Mouse (Mus musculus): ENCODE data around the gene Ccdc187. TPM values are rescaled to one million over a fixed set of nuclear protein-coding genes. Genes with fewer than 3 reads are reported as not detected.

The Ccdc187 gene
- polyA plus RNA-seq, 1 experiment from 2014 or later = 0.37 TPM

DNA sequence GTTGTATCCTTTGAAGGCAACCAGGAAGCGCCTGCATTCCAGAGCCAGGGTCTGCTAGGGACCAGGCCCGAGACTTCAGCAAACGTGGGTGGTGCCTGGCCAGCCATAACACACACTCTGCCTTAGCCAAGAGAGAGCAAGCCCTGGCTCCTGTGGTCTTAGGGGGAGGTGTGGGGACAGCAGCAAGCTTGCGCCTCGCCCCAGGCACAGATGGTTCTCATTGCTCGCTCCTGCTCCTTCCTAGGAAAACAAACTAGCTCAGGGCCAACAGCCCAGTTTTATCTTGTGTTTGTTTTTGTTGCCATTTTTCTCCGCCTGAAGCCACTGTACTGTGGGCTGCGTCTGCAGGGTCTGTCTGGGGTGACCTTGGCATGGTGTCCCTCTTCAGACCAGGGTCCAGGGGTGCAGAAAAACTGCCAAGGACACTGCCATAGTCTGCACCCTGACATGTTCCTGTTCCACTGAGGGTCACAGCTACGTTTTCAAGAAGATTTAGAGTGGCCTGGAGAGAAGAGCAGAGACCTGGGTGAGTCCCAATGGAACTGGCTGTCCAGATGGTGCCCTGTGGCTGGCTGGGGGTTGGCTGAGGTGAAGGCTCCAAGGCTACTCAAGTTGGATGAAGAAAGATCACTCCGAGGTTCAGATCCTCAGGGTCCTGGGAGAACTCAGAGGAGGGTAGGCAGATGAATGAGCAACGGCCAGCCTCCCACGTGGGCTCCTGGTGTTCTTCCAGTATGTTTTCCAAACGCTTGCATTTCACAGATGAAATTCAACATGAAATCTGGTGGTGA lies 20.1 kb upstream of the Ccdc187 start:
- Histone ChIP-seq H3K4me2 (replicated peaks) (peak overlapping the region; percentile 94), H3K27ac (peak overlapping the region; percentile 94), H3K9ac (0 out of 2 replicates have a peak overlapping the region, but pooled peaks have one; percentile 94), H3K4me1 (peaks cover 50% of the 10 kb centered on the region), H3K4me3 (peak overlapping the region; percentile 82), H3K27me3 (no peaks in the 10 kb centered on the region), H3K36me3 (no peaks in the 10 kb centered on the region), H3K9me3 (replicated peaks) (no peaks in the 10 kb centered on the region)
- 53% methylated on average over 13 of the region's 13 CpGs for WGBS
- no peak for ATAC-seq (ENCODE audit: low FRiP score)

DNA sequence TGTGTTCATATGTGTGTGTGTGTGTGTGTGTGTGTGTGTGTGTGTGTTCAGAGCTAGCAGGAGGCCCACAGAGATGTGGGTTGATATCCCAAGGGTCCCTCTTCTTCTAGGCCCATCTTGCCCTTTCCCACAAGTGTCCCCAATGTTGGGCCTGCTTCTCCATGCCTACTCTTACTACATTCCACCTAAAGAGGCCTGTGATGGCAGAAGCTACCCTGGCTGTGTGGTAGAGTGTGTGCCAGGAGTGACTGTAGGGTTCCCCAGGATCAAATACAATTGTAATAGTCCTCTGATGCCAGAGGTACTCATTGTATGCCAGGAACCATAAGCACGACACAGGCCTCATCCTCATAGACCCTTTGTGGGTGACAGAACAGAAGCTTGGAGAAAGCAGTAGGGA lies 19.0 kb upstream of the Ccdc187 start:
- Histone ChIP-seq H3K9ac (no peak overlapping the region), H3K4me2 (replicated peaks) (no peak overlapping the region), H3K4me1 (peaks cover 46% of the 10 kb centered on the region), H3K27ac (peak overlapping the region; percentile 49; the same call in 1 of the 2 replicates), H3K9me3 (replicated peaks) (no peaks in the 10 kb centered on the region), H3K27me3 (no peaks in the 10 kb centered on the region), H3K4me3 (no peak overlapping the region), H3K36me3 (no peaks in the 10 kb centered on the region)
- no peak for ATAC-seq (ENCODE audit: low FRiP score)
- 96% methylated on average over 1 of the region's 1 CpGs for WGBS

DNA sequence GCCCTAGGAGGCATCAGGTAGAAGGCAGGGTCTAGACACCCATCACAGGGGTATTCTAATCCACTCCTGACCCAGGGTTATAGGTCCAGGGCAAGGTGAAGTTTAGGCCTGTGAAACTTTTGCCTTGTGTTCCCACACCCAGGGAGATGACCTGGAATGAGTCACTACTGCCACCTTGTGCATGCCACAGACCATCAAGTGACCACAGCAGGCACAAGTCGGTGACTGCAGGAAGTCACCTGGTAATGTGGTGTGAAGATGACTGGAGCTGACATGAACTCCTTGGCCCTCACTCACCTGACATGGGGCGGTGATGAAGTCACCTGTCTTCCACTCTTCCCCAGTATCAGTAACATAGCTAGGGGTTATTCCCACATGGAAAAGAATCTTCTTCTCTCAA lies 18.5 kb upstream of the Ccdc187 start:
- H3K27ac ChIP-seq = no peak overlapping the region
- H3K4me2 ChIP-seq (replicated peaks) = no peak overlapping the region
- H3K36me3 ChIP-seq = no peaks in the 10 kb centered on the region
- H3K4me1 ChIP-seq = peaks cover 40% of the 10 kb centered on the region
- 67% methylated on average over 2 of the region's 2 CpGs for WGBS
- no peak overlapping the region for H3K9ac ChIP-seq
- H3K9me3 ChIP-seq (replicated peaks) = no peaks in the 10 kb centered on the region
- H3K27me3 ChIP-seq = no peaks in the 10 kb centered on the region
- ATAC-seq (ENCODE audit: low FRiP score) = no peak
- H3K4me3 ChIP-seq = no peak overlapping the region

DNA sequence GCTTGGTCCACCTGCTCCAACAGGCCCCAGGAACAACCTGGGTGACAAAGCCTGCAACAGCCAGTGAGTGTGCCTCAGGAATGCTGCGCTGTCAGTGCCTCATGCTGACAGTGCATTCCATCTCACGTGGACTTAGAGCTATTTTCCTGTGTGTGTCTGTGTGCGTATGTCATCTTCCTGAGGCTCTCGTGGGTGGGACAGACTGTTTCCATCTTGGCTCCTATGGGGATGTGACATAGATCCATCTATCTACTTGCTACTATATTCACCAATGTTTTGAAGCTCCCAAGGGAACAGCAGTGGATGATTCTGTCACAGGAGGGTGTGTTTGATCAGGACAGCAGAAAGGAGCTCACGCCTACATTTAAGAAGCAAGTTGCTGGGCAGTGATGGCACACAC lies 17.6 kb upstream of the Ccdc187 start:
- no peak for ATAC-seq (ENCODE audit: low FRiP score)
- Histone ChIP-seq H3K27me3 (no peaks in the 10 kb centered on the region), H3K4me3 (no peak overlapping the region), H3K9me3 (replicated peaks) (no peaks in the 10 kb centered on the region), H3K9ac (no peak overlapping the region), H3K27ac (no peak overlapping the region), H3K4me1 (peaks cover 31% of the 10 kb centered on the region), H3K4me2 (replicated peaks) (no peak overlapping the region), H3K36me3 (no peaks in the 10 kb centered on the region)
- WGBS = 76% methylated on average over 5 of the region's 5 CpGs

DNA sequence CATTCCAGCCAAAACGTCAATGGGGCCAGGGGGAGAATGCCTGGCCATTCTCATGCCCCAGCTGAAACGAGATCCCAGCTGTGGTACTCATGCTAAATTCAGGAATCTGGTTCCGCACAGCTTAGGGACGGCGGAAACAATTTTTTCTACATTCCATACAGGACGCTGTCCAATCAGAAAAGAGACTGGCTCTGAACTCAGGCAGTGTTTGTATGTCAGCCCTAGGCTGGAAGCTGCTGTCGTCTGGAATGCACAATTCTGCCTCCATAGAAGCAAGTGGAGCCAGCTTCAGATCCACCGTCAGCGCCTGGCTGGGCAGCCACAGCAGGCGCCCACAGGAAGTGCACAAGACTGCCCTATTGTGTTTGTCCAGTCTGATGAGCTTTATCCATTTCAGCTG lies 15.4 kb upstream of the Ccdc187 start:
- peak; percentile 49 for ATAC-seq (ENCODE audit: low FRiP score)
- no peaks in the 10 kb centered on the region; the same call in 1 of the 2 replicates for H3K27me3 ChIP-seq
- no peak overlapping the region for H3K9ac ChIP-seq
- H3K4me2 ChIP-seq (replicated peaks) = no peak overlapping the region; the same call in 1 of the 2 replicates
- WGBS = 16% methylated on average over 10 of the region's 10 CpGs
- no peak overlapping the region for H3K4me3 ChIP-seq
- H3K9me3 ChIP-seq (replicated peaks) = no peaks in the 10 kb centered on the region
- H3K27ac ChIP-seq = peak overlapping the region; percentile 77
- H3K36me3 ChIP-seq = no peaks in the 10 kb centered on the region
- peaks cover 19% of the 10 kb centered on the region for H3K4me1 ChIP-seq

DNA sequence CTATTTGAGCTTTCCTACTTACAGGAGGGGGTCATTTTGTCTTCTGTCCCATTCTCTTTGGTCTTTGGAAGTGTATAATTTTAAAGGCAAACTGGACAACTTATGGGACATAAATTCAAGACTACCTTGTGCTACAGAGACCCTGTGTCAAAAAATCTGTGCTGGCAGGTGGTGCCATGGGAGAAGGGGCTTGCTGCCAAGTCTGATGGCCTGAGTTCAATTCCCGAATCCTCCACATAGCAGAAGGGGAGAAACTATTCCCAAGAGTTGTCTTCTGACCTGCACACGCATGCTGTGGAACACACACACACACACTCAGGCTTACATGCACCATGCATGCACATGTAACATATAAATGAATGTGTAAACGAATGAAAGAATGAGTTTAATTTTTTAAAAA lies 12.3 kb upstream of the Ccdc187 start:
- ATAC-seq (ENCODE audit: low FRiP score) = no peak
- Histone ChIP-seq H3K4me2 (replicated peaks) (no peak overlapping the region), H3K4me1 (peaks cover 13% of the 10 kb centered on the region), H3K9ac (no peak overlapping the region), H3K4me3 (no peak overlapping the region), H3K27ac (no peak overlapping the region), H3K27me3 (no peaks in the 10 kb centered on the region; the same call in 1 of the 2 replicates), H3K9me3 (replicated peaks) (no peaks in the 10 kb centered on the region), H3K36me3 (no peaks in the 10 kb centered on the region)
- WGBS = 91% methylated on average over 3 of the region's 3 CpGs

DNA sequence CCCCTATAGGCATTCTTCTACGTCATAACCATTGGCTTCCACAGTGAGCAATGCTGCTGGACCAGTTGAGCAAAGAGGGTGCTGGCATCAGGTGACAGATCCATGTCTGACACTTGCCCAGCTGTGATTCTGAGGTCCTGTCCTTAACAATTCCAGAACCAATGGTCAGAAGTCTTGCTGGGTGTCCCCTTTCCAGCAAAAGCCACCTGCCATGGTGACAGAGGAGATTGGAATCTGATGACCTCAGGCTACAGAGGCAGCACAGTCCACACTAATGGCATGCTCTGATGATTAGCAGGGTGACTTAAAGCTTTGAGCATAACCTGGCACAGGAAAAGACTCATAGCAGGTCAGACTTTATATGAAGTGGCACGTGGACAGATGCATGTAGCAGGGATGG lies 11.2 kb upstream of the Ccdc187 start:
- no peak for ATAC-seq (ENCODE audit: low FRiP score)
- 77% methylated on average over 2 of the region's 2 CpGs for WGBS

GRCm38 (mm10) chr2:26304711-26305110 lies 10.4 kb upstream of the Ccdc187 start:
- H3K27ac ChIP-seq = no peak overlapping the region
- 67% methylated on average over 1 of the region's 1 CpGs for WGBS
- H3K36me3 ChIP-seq = no peaks in the 10 kb centered on the region
- no peak for ATAC-seq (ENCODE audit: low FRiP score)
- H3K9ac ChIP-seq = no peak overlapping the region
- H3K4me2 ChIP-seq (replicated peaks) = no peak overlapping the region
- no peaks in the 10 kb centered on the region for H3K9me3 ChIP-seq (replicated peaks)
- peaks cover 19% of the 10 kb centered on the region for H3K4me1 ChIP-seq
- no peaks in the 10 kb centered on the region; the same call in 1 of the 2 replicates for H3K27me3 ChIP-seq
- H3K4me3 ChIP-seq = no peak overlapping the region

More for the DNA sequence above, 11.2 kb upstream of the Ccdc187 start:
- Histone ChIP-seq H3K36me3 (no peaks in the 10 kb centered on the region), H3K4me2 (replicated peaks) (no peak overlapping the region), H3K4me1 (peaks cover 15% of the 10 kb centered on the region), H3K9me3 (replicated peaks) (no peaks in the 10 kb centered on the region), H3K27me3 (no peaks in the 10 kb centered on the region; the same call in 1 of the 2 replicates), H3K4me3 (no peak overlapping the region), H3K27ac (no peak overlapping the region), H3K9ac (no peak overlapping the region)

DNA sequence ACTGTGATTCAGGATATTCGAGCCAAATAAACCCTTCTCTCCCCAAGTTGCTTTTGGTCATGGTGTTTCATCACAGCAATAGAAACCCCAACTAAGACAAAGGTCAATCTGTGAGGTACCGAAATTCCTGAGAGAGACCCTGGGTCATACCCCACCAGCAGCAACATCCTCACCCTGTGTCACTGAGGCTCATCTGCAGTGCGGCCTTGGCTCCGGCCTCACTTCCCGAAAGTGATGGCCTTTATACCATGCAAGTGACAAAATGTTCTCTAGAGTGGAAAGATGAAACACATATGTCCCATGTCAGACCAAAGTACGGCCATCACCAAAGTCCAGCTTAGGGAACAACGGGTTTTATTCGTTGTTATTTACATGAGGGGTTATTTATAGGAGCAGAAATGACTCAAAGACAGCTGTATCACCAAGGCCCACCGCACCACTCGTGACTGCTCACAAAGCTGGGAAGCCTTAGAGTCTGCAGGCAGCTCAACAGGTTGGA lies 7.7 kb upstream of the Ccdc187 start:
- H3K36me3 ChIP-seq = no peaks in the 10 kb centered on the region
- ATAC-seq (ENCODE audit: low FRiP score) = no peak
- H3K4me2 ChIP-seq (replicated peaks) = no peak overlapping the region
- no peaks in the 10 kb centered on the region for H3K9me3 ChIP-seq (replicated peaks)
- no peak overlapping the region for H3K9ac ChIP-seq
- H3K27me3 ChIP-seq = no peaks in the 10 kb centered on the region; the same call in 1 of the 2 replicates
- H3K4me3 ChIP-seq = no peak overlapping the region
- WGBS = 85% methylated on average over 10 of the region's 10 CpGs
- peaks cover 37% of the 10 kb centered on the region for H3K4me1 ChIP-seq
- H3K27ac ChIP-seq = no peak overlapping the region

GRCm38 (mm10) chr2:26300808-26301174 lies 6.4 kb upstream of the Ccdc187 start:
- H3K27ac ChIP-seq = no peak overlapping the region
- peaks cover 47% of the 10 kb centered on the region for H3K4me1 ChIP-seq
- 2% methylated on average over 3 of the region's 3 CpGs for WGBS
- H3K4me2 ChIP-seq (replicated peaks) = no peak overlapping the region
- H3K27me3 ChIP-seq = no peaks in the 10 kb centered on the region; the same call in 1 of the 2 replicates
- no peak overlapping the region for H3K4me3 ChIP-seq
- ATAC-seq (ENCODE audit: low FRiP score) = no peak
- no peak overlapping the region for H3K9ac ChIP-seq
- H3K9me3 ChIP-seq (replicated peaks) = no peaks in the 10 kb centered on the region
- H3K36me3 ChIP-seq = no peaks in the 10 kb centered on the region

GRCm38 (mm10) chr2:26300161-26300807 lies 5.9 kb upstream of the Ccdc187 start:
- WGBS = 41% methylated on average over 5 of the region's 5 CpGs
- no peak overlapping the region; the same call in 1 of the 2 replicates for H3K9ac ChIP-seq
- 0 out of 2 replicates have a peak overlapping the region, but pooled peaks have one; percentile 88 for H3K27ac ChIP-seq
- H3K27me3 ChIP-seq = no peaks in the 10 kb centered on the region; the same call in 1 of the 2 replicates
- H3K9me3 ChIP-seq (replicated peaks) = no peaks in the 10 kb centered on the region
- H3K36me3 ChIP-seq = no peaks in the 10 kb centered on the region
- peaks cover 47% of the 10 kb centered on the region for H3K4me1 ChIP-seq
- no peak overlapping the region for H3K4me2 ChIP-seq (replicated peaks)
- no peak for ATAC-seq (ENCODE audit: low FRiP score)
- H3K4me3 ChIP-seq = no peak overlapping the region

DNA sequence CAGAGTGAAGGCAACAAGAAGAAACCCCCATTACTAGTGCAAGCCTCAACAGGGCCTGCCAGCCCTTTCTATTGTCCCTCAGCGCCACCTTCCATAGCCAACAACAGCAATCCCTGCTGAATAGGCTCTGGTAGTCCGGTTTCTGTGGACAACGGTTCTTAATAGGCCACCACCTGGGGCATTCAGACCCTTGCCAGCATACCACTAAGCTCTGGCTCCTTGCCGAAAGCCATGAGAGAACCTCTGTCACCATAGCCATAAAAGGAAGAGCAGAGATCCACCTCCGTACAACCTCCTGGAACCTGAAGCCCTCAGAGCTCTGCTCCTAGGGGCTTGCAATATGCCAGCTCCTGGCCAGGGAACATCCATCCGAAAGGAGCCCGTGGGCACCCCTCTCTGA lies 5.0 kb upstream of the Ccdc187 start:
- peak overlapping the region; percentile 33; the same call in 1 of the 2 replicates for H3K4me2 ChIP-seq (replicated peaks)
- no peaks in the 10 kb centered on the region for H3K9me3 ChIP-seq (replicated peaks)
- ATAC-seq (ENCODE audit: low FRiP score) = no peak
- H3K9ac ChIP-seq = peak overlapping the region; percentile 33; the same call in 1 of the 2 replicates
- H3K4me1 ChIP-seq = peaks cover 47% of the 10 kb centered on the region
- H3K27ac ChIP-seq = peak overlapping the region; percentile 88
- no peak overlapping the region for H3K4me3 ChIP-seq
- WGBS = 34% methylated on average over 7 of the region's 7 CpGs
- no peaks in the 10 kb centered on the region for H3K27me3 ChIP-seq
- no peaks in the 10 kb centered on the region for H3K36me3 ChIP-seq
